Mouse (Mus musculus): ENCODE data around the gene Magi1. TPM values are rescaled to one million over a fixed set of nuclear protein-coding genes. Genes with fewer than 3 reads are reported as not detected.

Gene Magi1
- total and polyA plus RNA-seq, 3 experiments = not detected

- in situ Hi-C loops (cut with MboI; ENCODE audit: low pct_ligation_motif_present, low pct_unique_long_range_greater_than_20kb, low sequenced_read_pairs) = no loop called here
- Histone ChIP-seq H3K79me2 (replicated peaks; ENCODE audit: control insufficient read depth, extremely low read depth, insufficient read depth, poor library complexity, severe bottlenecking) (no peaks in the 10 kb centered on the region), H3K27me3 (replicated peaks) (no peaks in the 10 kb centered on the region), H3K9me3 (replicated peaks; ENCODE audit: low read length) (peaks cover 68% of the 10 kb centered on the region), H3K4me1 (ENCODE audit: control insufficient read depth in 1 of 2, insufficient read depth in 2 of 2) (no peaks in the 10 kb centered on the region), H3K4me2 (ENCODE audit: insufficient read depth, low read depth, poor library complexity, severe bottlenecking) (no peak overlapping the region), H3K4me3 (replicated peaks in 1 of 3; ENCODE audit: low read depth in 2 of 3, low read length in 2 of 3, poor library complexity in 1 of 3) (no peak overlapping the region), H3K27ac (ENCODE audit: insufficient read depth, low read depth) (no peak overlapping the region), H3K9ac (ENCODE audit: insufficient read depth, low read depth) (no peak overlapping the region), H3K36me3 (replicated peaks in 1 of 2; ENCODE audit: control insufficient read depth in 1 of 2, insufficient read depth in 1 of 2, low read length in 1 of 2) (no peaks in the 10 kb centered on the region)
- TF ChIP-seq CHD1 (IDR thresholded peaks at IDR 0.05; ENCODE audit: low read depth, low read length) = no peak
- dilution Hi-C loops (cut with MboI; ENCODE audit: extremely low pct_ligation_motif_present, extremely low pct_unique_long_range_greater_than_20kb, low sequenced_read_pairs) = no loop called here
- no peak for DNase-seq (ENCODE audit: extremely low read depth)
Observed at GRCm38 (mm10) chr6:94152881-94153280, 130.8 kb downstream of the Magi1 start.

- no peak for DNase-seq (ENCODE audit: extremely low read depth)
- no peak overlapping the region for H3K9ac ChIP-seq (ENCODE audit: insufficient read depth, low read depth)
- no peaks in the 10 kb centered on the region for H3K27me3 ChIP-seq (replicated peaks)
- H3K9me3 ChIP-seq (replicated peaks; ENCODE audit: low read length) = peaks cover 66% of the 10 kb centered on the region
- dilution Hi-C loops (cut with MboI; ENCODE audit: extremely low pct_ligation_motif_present, extremely low pct_unique_long_range_greater_than_20kb, low sequenced_read_pairs) (no loop called here), in situ Hi-C loops (cut with MboI; ENCODE audit: low pct_ligation_motif_present, low pct_unique_long_range_greater_than_20kb, low sequenced_read_pairs) (no loop called here)
- no peak overlapping the region for H3K27ac ChIP-seq (ENCODE audit: insufficient read depth, low read depth)
- H3K4me2 ChIP-seq (ENCODE audit: insufficient read depth, low read depth, poor library complexity, severe bottlenecking) = no peak overlapping the region
- no peaks in the 10 kb centered on the region for H3K79me2 ChIP-seq (replicated peaks; ENCODE audit: control insufficient read depth, extremely low read depth, insufficient read depth, poor library complexity, severe bottlenecking)
- H3K4me1 ChIP-seq (ENCODE audit: control insufficient read depth in 1 of 2, insufficient read depth in 2 of 2) = no peaks in the 10 kb centered on the region
- no peak for TF ChIP-seq CHD2 (IDR thresholded peaks at IDR 0.05; ENCODE audit: low read length)
- TF ChIP-seq JUN (IDR thresholded peaks at IDR 0.05; ENCODE audit: insufficient read depth, low read depth, low read length) = no peak
- no peak for TF ChIP-seq RCOR1 (conservative IDR thresholded peaks at IDR 0.05; ENCODE audit: low read depth, low read length)
- TF ChIP-seq KAT2A (IDR thresholded peaks at IDR 0.05; ENCODE audit: insufficient replicate concordance, low read length) = no peak
- no peak for TF ChIP-seq MAFK (IDR thresholded peaks at IDR 0.05; ENCODE audit: insufficient replicate concordance, low read length)
- no peak for TF ChIP-seq BHLHE40 (IDR thresholded peaks at IDR 0.05; ENCODE audit: low read depth, low read length)
- TF ChIP-seq ZNF384 (IDR thresholded peaks at IDR 0.05; ENCODE audit: low read depth, low read length) = no peak
- no peak for TF ChIP-seq ZKSCAN1 (IDR thresholded peaks at IDR 0.05; ENCODE audit: borderline replicate concordance, low read depth, low read length)
- no peak for TF ChIP-seq JUND (conservative IDR thresholded peaks at IDR 0.05; ENCODE audit: low read depth, low read length)
- TF ChIP-seq NELFE (IDR thresholded peaks at IDR 0.05; ENCODE audit: low read depth, low read length) = no peak
- no peak for TF ChIP-seq NRF1 (IDR thresholded peaks at IDR 0.05; ENCODE audit: low read depth, low read length)
- no peak for TF ChIP-seq PAX5 (IDR thresholded peaks at IDR 0.05; ENCODE audit: low read length)
- no peak for TF ChIP-seq MXI1 (IDR thresholded peaks at IDR 0.05; ENCODE audit: low read depth, low read length)
- TF ChIP-seq GABPA (IDR thresholded peaks at IDR 0.05; ENCODE audit: insufficient replicate concordance, low read depth, low read length) = no peak
- no peak for TF ChIP-seq IRF4 (IDR thresholded peaks at IDR 0.05; ENCODE audit: low read depth, low read length)
- TF ChIP-seq ZC3H11A (IDR thresholded peaks at IDR 0.05; ENCODE audit: low read depth, low read length) = no peak
- no peak for TF ChIP-seq MAX (IDR thresholded peaks at IDR 0.05; ENCODE audit: low read length)
- TF ChIP-seq RAD21 (IDR thresholded peaks at IDR 0.05; ENCODE audit: low read depth, low read length) = no peak
- H3K36me3 ChIP-seq (replicated peaks in 1 of 2; ENCODE audit: control insufficient read depth in 1 of 2, insufficient read depth in 1 of 2, low read length in 1 of 2) = no peaks in the 10 kb centered on the region
- H3K4me3 ChIP-seq (replicated peaks in 1 of 3; ENCODE audit: low read depth in 2 of 3, low read length in 2 of 3, poor library complexity in 1 of 3) = no peak overlapping the region
Observed at GRCm38 (mm10) chr6:94150876-94151275, 132.8 kb downstream of the Magi1 start.

Data from CH12.LX (cell line).